Mouse (Mus musculus) inflammation-experienced regulatory T-cells, adult 6 months (primary cell): ENCODE measurements around the gene Upk3a. TPM values are rescaled to one million over a fixed set of nuclear protein-coding genes. Genes with fewer than 3 reads are reported as not detected.

ENCODE experiments used
- ATAC-seq: one replicate; pipeline ENCODE4 v1.8.0; 2017
- polyA plus RNA-seq, 3 experiments: library from polyadenylated mRNA; unstranded; fragments of 100-300 nt; shearing (Covaris generic); gene quantifications; one replicate each; pipeline ENCODE4 v1.2.1; 2017

The Upk3a gene
- not detected for polyA plus RNA-seq

DNA sequence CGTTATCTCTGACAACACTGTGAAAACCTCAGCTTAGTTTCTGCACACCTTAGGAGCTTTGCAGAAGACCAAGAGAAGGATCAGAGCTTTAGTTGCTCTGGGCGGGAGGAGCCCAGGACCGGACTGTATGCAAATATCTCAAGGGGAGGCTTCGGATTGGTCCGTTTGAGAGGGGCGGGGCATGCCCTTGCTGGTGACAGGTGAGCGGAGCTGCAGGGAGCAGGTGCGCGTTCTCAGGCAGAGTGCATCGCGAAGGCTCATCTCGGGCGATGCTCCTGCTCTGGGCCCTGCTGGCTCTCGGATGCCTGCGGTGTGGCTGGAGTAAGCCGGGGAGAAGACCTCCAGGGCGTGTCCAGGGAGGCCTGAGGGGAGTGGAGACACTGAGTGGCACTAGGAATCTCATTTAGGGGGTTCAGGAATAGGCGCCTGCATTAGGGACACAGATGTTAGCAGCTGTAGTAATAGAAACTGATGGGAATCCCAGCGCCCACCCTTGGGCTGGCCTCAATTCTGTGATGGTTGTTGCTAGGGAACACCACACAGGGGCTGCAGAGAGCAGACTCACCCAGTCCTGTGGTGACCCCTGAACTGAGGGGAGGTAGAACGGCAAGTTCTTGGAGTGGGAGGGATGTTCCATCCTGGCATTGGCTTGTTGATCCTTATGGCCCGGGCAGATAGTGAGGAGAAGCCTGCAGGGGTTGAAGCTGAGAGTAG is at the start of gene Upk3a:
Upk3a (plus strand) TSS at position 191 of the 714 bp plus-strand sequence.
- ATAC-seq, result no peak

GRCm38 (mm10) chr15:84968534-84968933 is 48.4 kb upstream of the Upk3a start:
- ATAC-seq, result no peak

DNA sequence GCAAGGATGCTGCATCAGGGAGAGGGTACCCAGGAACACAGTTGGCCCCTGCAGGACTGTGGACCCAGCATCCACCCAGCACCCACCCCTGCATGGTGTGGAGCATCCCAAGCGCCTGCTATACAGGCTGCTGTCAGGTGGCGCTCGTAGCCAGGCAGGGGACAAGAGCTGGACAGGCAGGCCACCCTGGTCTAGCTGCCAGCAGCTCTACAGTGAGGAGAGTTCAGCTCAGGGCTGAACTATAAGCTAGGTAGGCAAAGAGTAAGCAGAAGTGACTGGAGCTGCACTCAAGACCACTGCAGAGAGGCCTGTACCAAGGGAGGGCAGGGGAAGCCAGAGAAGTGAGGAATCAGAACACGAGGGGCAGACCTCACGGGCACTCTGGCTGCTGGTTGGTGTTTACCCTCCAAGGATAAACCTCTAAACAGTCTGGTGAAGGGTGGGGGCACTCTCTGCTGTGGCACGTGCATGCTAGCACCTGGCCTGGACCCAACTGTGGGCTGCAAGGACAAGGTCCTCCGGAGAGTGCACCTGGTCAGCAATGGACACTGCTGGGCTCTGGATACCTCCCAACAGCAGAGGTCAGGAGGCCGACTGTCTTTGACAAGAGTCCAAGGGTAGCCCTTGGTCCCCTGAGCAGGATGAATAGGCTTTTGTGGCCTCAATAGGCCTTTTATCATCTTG is 43.9 kb upstream of the Upk3a start:
- ATAC-seq, result no peak

DNA sequence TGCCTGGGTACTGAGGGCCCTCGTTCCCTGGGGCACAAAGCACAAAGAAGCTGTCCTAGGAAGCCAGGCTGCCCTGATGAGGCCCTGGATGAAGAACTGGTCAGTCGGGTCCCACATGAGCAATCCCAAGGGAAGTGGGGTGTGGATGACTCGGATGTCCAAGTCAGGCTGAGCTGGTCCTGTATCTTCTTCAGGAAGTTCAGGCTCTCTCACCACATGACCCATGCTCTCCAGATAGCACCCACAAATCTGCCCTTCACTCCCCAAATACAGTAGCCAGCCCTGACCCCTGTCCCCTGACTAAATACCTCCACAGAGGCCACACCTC is 43.4 kb upstream of the Upk3a start:
- ATAC-seq, result no peak

DNA sequence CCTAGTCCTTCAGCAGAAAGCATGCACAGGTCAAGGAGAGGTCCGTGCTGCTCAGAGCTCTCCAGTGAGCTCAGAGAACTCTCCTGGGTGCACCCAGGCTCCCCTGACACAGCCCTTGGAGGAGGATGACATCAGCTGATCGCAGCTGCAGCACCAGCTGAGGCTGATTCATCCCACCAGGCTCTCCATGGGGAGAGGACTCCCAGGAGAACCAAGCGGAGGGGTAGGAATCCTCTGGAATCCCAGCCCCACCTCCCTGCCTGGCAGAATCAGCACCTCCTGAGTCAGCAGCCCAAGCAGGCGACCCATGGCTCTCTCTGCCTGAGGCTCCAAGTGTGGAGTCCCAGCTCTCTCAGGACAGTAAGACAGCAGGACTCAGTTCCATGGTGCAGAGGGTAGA is 41.2 kb upstream of the Upk3a start:
- no peak for ATAC-seq

DNA sequence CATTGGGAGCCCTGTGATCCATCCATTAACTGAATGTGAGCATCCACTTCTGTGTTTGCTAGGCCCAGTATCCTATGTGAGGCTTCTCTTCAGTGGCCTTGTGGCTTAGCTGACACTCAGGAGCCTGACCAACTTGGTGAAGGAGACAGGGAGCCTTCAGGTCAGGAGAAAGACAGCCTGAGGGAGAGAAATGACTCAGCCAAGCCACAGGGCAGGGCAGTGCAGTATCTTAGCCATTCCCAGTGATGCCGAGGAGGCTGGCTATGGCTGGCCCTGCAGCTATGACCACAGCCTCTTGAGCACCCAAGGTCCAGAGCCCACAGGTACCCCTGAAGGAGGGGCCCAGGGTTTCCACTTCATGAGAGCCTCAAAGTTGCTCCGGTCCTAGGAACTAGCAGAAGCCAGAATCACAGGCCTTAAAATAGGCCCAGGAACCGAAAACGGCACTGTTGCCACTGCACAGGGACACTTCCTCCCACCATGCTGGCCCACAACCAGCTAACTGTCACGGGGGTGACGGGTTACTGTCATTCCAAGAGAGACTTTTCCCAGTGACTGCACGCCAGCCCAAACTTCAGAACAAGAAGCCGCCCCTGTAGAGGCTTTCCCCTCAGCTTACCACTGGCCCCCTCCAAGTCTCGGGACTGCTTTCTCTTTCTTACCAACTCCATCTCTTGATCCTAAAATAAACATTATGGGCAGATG is 35.2 kb upstream of the Upk3a start:
- no peak for ATAC-seq

DNA sequence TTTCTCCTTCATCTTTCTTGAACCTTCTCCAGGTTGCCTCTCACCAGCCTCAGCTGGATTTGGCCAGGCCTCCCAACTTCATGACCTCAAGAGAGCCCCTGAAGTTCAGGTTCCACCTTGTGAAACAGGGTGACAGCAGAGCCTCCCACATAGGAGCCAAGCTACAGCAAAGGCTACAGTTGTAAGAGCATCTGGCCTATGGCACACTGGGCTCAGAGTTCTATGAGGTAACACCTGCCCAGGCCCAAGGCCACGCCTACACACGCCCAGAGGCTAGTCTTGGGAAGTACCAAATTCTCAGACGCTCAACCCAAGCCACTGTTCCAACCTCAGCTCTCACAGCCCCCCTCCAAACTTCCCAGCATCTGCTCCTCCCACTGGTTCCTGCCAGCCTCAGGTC is 34.1 kb upstream of the Upk3a start:
- no peak for ATAC-seq

DNA sequence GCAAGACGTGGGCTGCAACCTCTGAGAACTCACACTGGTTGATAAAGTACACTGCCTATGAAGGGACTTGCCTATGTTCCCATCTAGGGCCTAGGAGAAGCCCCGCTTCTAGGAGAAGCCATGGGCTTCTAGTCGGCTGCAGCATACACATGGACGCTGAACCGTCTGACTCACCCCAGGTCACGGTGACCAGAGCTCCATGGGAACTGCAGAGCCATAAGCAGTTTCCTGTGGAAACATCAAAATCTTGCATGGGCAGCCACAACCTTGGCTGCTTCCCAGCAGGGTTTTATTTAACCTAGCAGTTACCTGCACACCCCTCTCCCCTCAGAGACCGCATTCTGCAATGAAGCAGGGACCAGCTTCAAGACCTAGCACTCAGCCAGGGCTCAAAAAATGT is 33.2 kb upstream of the Upk3a start:
- ATAC-seq, result no peak

DNA sequence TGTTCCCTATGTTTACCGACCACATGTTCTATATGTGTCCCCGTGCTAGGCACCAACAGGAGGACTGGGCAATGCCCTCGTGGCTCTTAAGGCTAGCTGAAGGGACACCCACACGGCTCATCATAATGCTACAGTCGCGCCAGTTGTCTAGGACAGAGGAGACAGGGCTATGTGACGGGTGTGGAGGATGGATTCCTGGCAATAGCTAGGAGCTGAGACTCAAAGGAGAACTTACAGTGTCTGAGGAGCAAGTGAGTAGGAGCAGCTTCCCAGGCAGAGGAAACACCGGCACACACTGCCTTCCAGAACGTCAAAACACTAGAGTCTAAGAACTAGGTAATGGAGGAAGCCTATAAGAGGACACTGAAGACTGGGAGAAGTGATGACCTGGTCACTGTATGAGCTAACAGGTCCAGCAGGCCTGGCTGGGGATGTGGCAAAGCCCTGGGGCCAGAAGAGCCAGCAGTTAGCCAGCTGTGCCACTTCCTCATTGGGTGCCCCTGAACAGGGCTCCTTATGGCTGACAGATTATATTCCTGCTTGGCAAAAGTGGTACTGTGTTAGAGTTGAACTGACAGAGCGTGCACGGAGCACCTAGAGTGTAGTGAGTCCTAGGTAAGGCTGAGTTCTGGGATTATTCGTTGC is 31.3 kb upstream of the Upk3a start:
- ATAC-seq, result no peak

DNA sequence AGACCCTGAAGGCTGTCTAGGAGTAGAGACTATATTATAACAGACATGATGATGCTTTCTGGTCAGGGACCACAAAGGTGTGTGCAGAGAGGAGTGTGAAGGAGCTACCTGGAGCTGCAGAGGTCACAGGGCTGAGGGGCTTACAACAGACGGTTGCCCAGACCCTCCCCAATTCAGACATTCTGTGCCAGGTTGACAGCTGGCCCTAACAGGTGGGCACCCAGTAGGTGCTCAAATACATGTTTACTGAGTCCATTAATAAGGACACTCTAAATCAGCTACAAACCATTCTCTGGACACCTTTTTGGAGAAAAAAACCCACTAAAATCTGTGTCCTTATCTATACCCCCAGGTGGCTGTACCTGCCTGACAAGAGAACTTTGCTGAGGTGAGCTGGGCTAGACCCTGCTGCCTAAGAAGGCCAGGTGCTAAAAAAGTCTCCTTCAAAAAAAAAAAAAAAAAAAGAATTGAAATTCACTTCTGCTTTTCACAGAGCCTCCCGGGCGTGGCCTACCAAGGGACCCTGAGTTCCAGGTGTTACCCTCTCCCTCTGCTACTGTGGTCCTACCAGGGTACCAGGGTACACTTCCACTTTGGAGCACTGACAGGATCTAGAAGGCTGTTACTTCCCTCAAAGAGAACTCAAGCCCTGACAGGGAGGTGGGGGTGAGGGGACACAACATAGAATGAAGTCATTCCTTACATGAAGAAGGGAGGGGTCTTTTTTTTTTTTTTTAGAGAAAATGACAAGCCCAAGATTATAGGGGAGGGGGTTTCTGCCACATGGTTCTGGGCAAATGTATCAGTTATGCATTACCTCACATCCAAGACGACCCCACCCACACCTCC is 30.5 kb upstream of the Upk3a start:
- ATAC-seq, result no peak

GRCm38 (mm10) chr15:84987020-84987815 is 29.7 kb upstream of the Upk3a start:
- peak; percentile 12 for ATAC-seq

DNA sequence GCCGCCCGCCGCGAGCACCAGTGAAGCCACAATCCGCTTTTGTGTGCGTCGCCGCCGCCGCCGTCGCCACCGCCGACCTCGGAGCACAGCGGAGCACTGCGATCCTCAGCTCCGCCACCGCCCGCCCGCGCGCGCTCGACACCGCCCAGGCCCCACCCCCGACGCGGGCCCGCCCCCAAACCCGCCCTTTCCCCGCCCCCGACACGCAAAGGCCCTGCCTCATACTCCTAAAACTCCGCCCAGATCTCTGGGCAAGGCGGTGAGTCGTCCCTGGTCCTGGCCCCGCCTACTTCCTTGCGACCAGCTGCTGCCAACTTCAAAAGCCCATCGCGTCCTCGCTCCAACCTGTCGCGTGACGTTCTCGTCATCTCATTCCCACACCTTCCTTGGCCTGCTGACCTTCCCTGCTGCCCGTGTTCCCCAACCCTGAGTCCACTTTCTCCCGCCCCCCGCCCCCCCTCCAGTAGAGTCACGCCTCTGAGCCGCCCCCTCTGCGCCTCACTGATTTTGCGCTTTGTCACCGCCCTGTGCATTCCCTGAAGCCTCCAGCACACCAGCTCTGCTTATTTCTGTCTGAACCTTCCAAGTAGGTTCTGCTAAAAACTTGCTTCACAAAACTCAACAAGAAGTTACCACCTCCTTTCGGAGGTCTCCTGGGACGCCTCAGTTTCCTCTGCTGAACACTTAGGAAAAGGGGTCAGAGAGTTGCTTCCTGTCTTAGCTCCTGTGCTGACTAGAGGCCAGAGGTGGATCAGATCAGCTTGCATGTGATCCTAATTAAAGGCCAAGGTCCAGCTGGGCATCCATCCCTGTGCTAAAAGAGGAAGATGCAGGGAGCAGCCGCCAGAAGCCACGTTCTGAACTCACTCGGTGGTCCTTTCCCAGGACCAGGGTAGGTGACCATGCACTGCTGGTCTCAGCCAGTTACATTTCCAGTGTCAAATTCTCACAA is 28.8 kb upstream of the Upk3a start, which contains the start of gene 5031439G07Rik:
5031439G07Rik (minus strand) TSS at position 678 of the 952 bp plus-strand sequence.
- ATAC-seq, result peak; percentile 94

GRCm38 (mm10) chr15:84989098-84989497 is 27.8 kb upstream of the Upk3a start:
- no peak for ATAC-seq

- no peak for ATAC-seq
Measured at GRCm38 (mm10) chr15:84989771-84990170, 27.2 kb upstream of the Upk3a start.

- ATAC-seq, result no peak
Measured at GRCm38 (mm10) chr15:84994498-84994897, 22.4 kb upstream of the Upk3a start.

DNA sequence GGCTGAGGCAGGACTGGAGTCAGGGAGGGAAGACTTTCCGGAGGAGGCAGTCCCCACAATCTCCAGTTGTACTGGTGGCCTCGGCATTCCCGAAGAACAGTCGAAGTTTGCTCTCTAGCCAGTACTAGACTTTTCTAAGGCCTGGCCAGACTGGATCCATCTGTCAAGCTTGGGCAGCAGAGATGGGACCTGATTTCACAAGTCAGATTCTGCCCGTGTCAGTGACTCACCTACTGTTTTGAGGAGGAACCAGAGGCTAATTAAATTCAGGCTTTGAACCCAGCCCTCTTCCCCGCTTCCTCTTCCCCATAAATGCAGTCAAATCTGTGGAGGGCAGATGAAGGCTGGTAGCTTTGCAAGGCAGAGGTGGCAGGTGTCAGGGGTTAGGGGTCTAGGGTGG is 21.9 kb upstream of the Upk3a start:
- no peak for ATAC-seq

DNA sequence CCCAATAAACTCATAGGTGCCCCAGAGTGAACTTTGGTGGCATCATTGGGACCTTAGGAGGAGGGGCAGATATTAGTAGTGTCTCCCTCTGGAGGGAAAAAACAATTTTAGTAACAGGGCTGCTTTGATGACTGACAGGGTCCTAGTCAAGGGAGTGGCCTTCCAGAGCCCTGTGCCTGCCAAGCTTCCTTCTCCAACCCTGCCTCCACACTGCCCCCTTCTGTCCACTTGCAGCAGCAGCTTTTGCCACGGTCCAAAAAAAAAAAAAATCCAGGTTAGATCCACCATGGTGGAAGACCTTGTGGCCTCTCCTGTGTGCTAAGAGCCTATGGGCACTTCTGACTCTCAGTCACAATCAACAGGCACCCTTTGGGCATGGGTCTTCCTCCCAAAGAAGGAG is 21.0 kb upstream of the Upk3a start:
- ATAC-seq, result no peak

DNA sequence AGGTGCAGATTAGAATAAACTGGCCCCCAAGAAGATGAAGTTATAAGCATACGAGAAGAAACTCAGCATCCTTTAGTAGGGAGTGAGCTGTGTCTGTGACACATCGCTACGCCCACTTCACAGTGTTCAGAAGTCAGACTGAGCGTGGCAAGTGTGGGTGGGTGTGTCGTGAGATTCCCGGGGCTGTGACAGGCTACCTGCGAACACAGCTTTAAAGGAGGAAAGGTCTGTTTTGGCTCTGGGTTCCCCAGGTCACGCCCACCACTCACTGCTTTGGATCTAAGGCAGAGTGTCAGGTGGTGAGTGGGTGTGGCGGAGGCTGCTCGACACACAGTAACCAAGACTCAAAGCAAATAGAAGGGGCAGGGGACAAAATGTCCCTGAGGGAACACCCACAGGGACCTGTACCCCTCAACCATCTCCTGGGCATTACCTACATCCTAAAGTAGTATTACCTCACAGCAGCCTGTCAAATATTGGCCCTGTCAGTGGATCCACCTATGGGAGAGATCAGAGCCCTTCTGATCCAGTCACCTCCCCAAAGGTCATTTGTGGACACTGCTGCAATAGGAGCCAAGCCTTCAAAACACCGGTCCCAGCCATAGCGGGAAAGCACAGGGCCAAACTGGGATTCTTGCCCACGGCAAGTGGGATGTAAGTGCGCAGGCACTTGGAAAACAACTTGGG is 19.0 kb upstream of the Upk3a start:
- no peak for ATAC-seq

- ATAC-seq, result no peak
Measured at GRCm38 (mm10) chr15:84999911-85000310, 17.0 kb upstream of the Upk3a start.
